Mouse (Mus musculus) right cerebral cortex, postnatal 10 days (tissue): ENCODE data around the gene Ttll5.

Source experiments
- DNase-seq, 2 experiments: peaks; one replicate each; pipeline ENCODE4 v3.0.0; 2021; ENCODE audit warnings: low spot score in 2 of 2

Gene Ttll5

DNA sequence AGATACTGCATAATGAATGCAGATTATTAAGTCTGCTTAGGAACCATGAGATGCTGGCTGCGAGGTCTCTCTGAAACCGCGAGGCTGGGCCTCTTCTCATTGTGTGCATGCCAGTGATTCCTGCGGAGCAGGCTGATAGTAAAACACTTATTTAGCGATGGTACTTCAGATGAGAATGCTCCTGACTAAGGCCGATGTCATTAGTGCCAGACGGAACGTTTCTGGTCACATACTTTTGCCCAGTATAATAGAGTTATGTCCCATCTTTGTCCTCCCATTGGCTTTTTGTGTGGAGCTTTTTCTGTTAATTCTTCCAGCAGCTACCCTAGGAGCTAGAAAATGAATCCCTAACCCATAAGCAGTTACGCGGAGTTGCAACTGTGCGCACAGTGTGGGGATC, 273.3 kb downstream of the Ttll5 start:
- DNase-seq: no peak

DNA sequence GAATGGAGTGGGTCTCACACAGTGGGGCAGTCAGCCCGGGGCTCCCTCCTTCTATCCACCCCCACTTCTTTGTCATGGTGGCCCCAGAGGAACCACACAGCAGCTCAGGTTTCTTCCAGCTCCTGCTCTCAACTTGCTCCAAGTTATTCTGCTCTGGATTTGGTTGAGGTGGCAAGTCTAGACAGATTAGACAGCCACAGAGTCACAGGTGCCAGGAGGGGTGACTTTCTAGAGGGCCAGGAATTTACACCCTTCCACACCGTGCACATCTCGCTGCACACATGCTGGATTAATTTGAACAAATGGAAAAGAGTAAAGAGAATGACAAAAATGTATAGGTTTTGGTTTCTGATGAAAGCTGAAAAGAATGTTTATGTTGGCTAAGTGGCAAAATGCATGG, 276.3 kb downstream of the Ttll5 start:
- no peak for DNase-seq

GRCm38 (mm10) chr12:86102686-86103085, 278.2 kb downstream of the Ttll5 start:
- DNase-seq: no peak

DNA sequence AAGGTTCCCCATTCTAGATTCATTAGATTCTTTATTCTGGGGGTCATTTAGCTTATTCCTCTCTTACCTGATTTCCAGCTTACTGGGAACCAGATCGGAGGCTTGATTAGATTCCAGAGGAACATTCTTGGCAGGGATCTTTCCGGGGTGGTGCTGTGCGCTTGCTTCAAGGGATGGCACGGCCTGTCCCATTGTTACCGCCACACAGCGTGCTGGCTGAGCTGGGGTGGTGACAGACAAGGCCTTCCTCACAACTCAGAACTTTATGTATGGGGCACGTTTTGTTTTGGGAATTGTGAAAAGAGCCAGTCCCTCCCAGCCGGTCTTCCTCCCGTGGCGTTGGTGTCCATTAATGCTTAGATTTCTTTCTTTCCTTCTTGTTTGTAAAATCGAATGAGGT, 278.9 kb downstream of the Ttll5 start:
- no peak for DNase-seq

GRCm38 (mm10) chr12:86103852-86104251, 279.4 kb downstream of the Ttll5 start:
- no peak for DNase-seq

- DNase-seq: no peak
These were observed 279.8 kb downstream of the Ttll5 start for GRCm38 (mm10) chr12:86104297-86104696.

- DNase-seq: no peak
These were observed 281.1 kb downstream of the Ttll5 start for GRCm38 (mm10) chr12:86105546-86105945.

DNA sequence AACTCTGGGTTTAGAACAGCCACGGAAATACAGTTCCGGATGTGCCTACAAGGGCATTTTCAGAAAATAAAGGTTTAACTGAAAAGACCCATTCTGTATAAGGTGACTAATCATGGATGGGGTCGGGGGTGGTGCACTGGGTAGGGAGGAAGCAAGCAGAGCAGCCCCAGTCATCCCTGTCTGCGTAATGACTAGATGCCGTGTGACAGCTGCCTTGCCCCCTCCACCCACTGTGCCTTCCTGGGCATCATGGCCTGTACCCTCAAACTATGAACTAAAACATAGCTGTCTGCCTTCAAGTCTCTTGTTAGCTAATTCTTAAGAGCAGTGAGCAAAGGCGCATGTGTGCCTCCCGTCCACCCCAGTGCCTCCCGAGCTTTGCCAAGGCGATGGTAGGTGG, 281.6 kb downstream of the Ttll5 start:
- DNase-seq: no peak

- no peak for DNase-seq
These were observed 283.2 kb downstream of the Ttll5 start for GRCm38 (mm10) chr12:86107645-86108044.

DNA sequence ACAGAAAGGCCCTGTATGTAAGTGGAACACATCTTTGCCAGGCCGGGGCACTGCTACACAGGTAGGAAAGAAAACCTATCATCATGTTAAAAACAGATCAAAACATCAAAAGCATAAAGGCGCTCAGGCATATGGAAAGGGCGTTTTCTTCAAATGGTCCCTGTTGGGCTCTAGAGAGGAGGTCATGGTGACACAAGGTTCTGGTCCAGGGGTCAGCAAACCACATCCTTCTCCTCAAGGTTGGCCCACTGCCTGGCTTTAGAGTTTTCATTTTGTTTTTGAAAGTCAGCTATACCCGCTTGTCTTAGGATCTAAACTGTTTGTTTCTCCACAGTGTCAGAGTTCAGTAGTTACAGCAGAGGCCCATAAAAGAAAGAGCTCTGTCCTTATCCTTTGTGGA, 285.1 kb downstream of the Ttll5 start:
- DNase-seq: no peak

GRCm38 (mm10) chr12:86110637-86111036, 286.2 kb downstream of the Ttll5 start:
- no peak for DNase-seq
